Comparison of ENCODE assay signal across 24 mouse cellular contexts in genomic region chr6:49131855-49132254, GRCm38 (mm10). TPM values are rescaled to one million over a fixed set of nuclear protein-coding genes. Genes with fewer than 3 reads are reported as not detected.
DNase-seq lines count a peak whose midpoint lies in the region; ATAC-seq and TF ChIP-seq lines count a peak whose summit lies in the region.
"Had no signal": no experiment of that assay in that cellular context is flagged by ENCODE, and none has a peak within 500 bp of the region (broad histone marks: within the 10 kb centered on the region; RNA-seq: fewer than 3 reads in every experiment).

No protein-coding gene starts in this region.

- DNase-seq in heart, adult 11 months: peak; percentile 65
- DNase-seq in heart, postnatal 36 days: no peak
- peak; percentile 87 for DNase-seq in midbrain, embryonic 11.5 days (ENCODE audit: low spot score, missing footprints)
- DNase-seq in midbrain, embryonic 10.5 days (ENCODE audit: low spot score): no peak
- no peak for DNase-seq in ES-E14 (ENCODE audit: low read depth, low spot score)
- DNase-seq: adrenal gland, adult 2 months; adrenal gland, postnatal 10 days; adrenal gland, postnatal 25 days; B cell, adult 2 months; cerebellum, adult 11 months; cerebellum, adult 18-20 months; cerebellum, adult 8-10 months; cerebellum, adult 9-11 months; cerebellum, postnatal 14 days; cerebellum, postnatal 36 days had no signal

- no peak overlapping the region for H3K9ac ChIP-seq in midbrain, embryonic 11.5 days (ENCODE audit: low read length)
- H3K9ac ChIP-seq in ES-E14 (ENCODE audit: insufficient read depth, low read depth, low read length, poor library complexity, severe bottlenecking): no peak overlapping the region
- H3K9ac ChIP-seq: embryonic facial prominence, embryonic 13.5 days; embryonic facial prominence, embryonic 15.5 days; forebrain, embryonic 12.5 days had no signal

- no peaks in the 10 kb centered on the region for H3K36me3 ChIP-seq in midbrain, embryonic 11.5 days (ENCODE audit: control insufficient read depth, insufficient read depth, low read length)
- peaks cover 48% of the 10 kb centered on the region for H3K36me3 ChIP-seq in midbrain, embryonic 10.5 days
- H3K36me3 ChIP-seq in ES-E14 (ENCODE audit: control insufficient read depth, insufficient read depth, low read length, poor library complexity, severe bottlenecking): no peaks in the 10 kb centered on the region
- H3K36me3 ChIP-seq: embryonic facial prominence, embryonic 15.5 days had no signal

- no peak; the same call in 1 of the 2 replicates for ATAC-seq in midbrain, embryonic 11.5 days (ENCODE audit: low FRiP score)
- ATAC-seq: CD4-positive, CD25-positive, alpha-beta regulatory T cell, adult 4 months; forebrain, embryonic 14.5 days; forebrain, embryonic 16.5 days had no signal

- intact Hi-C loops in heart, postnatal 36 days (cut with DNase I): no loop called here

- no peak overlapping the region for H3K4me2 ChIP-seq in midbrain, embryonic 11.5 days
- H3K4me2 ChIP-seq: embryonic facial prominence, embryonic 13.5 days; embryonic facial prominence, embryonic 15.5 days; forebrain, embryonic 12.5 days had no signal

- peaks cover 10% of the 10 kb centered on the region for H3K4me1 ChIP-seq in midbrain, embryonic 11.5 days (ENCODE audit: control insufficient read depth, insufficient read depth, low read length)
- peaks cover 20% of the 10 kb centered on the region for H3K4me1 ChIP-seq in midbrain, embryonic 10.5 days
- H3K4me1 ChIP-seq in ES-E14 (ENCODE audit: control insufficient read depth in 2 of 2, insufficient read depth in 2 of 2, low read length in 2 of 2, poor library complexity in 1 of 2): peaks cover 4 to 7% of the 10 kb centered on the region in 2 experiments; a peak in 2 of 4 replicates
- H3K4me1 ChIP-seq: embryonic facial prominence, embryonic 15.5 days had no signal

- 47% methylated on average over 9 of the region's 9 CpGs for WGBS in midbrain, embryonic 11.5 days
- 68% methylated on average over 9 of the region's 9 CpGs for WGBS in midbrain, embryonic 10.5 days

- no peak overlapping the region for H3K4me3 ChIP-seq in midbrain, embryonic 11.5 days (ENCODE audit: low read depth, low read length)
- H3K4me3 ChIP-seq in midbrain, embryonic 10.5 days: no peak overlapping the region
- no peak overlapping the region for H3K4me3 ChIP-seq in ES-E14 (ENCODE audit: insufficient read depth in 1 of 2, low read depth in 1 of 2, low read length in 2 of 2, poor library complexity in 1 of 2, severe bottlenecking in 1 of 2)
- H3K4me3 ChIP-seq: embryonic facial prominence, embryonic 13.5 days; embryonic facial prominence, embryonic 15.5 days; erythroblast, embryonic 14.5 days; forebrain, embryonic 10.5 days; forebrain, embryonic 12.5 days had no signal

- no peak overlapping the region for H3K27ac ChIP-seq in midbrain, embryonic 11.5 days (ENCODE audit: low read depth, low read length)
- H3K27ac ChIP-seq in midbrain, embryonic 10.5 days (replicated peaks): no peak overlapping the region
- 0 out of 2 replicates have a peak overlapping the region, but pooled peaks have one; percentile 28 for H3K27ac ChIP-seq in ES-E14 (ENCODE audit: insufficient read depth, low read depth, low read length, poor library complexity, severe bottlenecking)
- H3K27ac ChIP-seq: embryonic facial prominence, embryonic 13.5 days; embryonic facial prominence, embryonic 15.5 days; forebrain, embryonic 10.5 days; forebrain, embryonic 12.5 days had no signal

- in situ Hi-C loops in ES-E14 (cut with MboI; ENCODE audit: low sequenced_read_pairs in 2 of 2, unreplicated experiment in 2 of 2): no loop called here

- no peaks in the 10 kb centered on the region for H3K27me3 ChIP-seq in midbrain, embryonic 11.5 days (ENCODE audit: control insufficient read depth, insufficient read depth, low read length)
- no peaks in the 10 kb centered on the region for H3K27me3 ChIP-seq in midbrain, embryonic 10.5 days (ENCODE audit: low read depth, poor library complexity, severe bottlenecking)
- H3K27me3 ChIP-seq: CH12.LX; embryonic facial prominence, embryonic 13.5 days; embryonic facial prominence, embryonic 15.5 days; forebrain, embryonic 12.5 days had no signal

- no peaks in the 10 kb centered on the region for H3K9me3 ChIP-seq in midbrain, embryonic 11.5 days (ENCODE audit: control insufficient read depth, low read length)
- H3K9me3 ChIP-seq in midbrain, embryonic 10.5 days (replicated peaks): no peaks in the 10 kb centered on the region
- H3K9me3 ChIP-seq in ES-E14 (ENCODE audit: control insufficient read depth, insufficient read depth, low read depth, low read length): no peaks in the 10 kb centered on the region
- H3K9me3 ChIP-seq: embryonic facial prominence, embryonic 13.5 days; embryonic facial prominence, embryonic 15.5 days; forebrain, embryonic 10.5 days; forebrain, embryonic 12.5 days had no signal

TF ChIP-seq in ES-E14, 5 proteins besides CTCF, POLR2A, EP300 and RAD21:
- TF ChIP-seq MAFK (IDR thresholded peaks at IDR 0.05; ENCODE audit: insufficient read depth, low read depth, low read length) (no peak), ZC3H11A (IDR thresholded peaks at IDR 0.05; ENCODE audit: borderline replicate concordance, low read depth, low read length) (no peak), ZNF384 (IDR thresholded peaks at IDR 0.05; ENCODE audit: low read depth, low read length) (no peak), CHD2 (IDR thresholded peaks at IDR 0.05; ENCODE audit: low read depth, low read length) (no peak), HCFC1 (IDR thresholded peaks at IDR 0.05; ENCODE audit: borderline replicate concordance, insufficient read depth, low read length) (no peak)

RNA-seq across cellular contexts. Expression of gene Malsu1, which starts 58.3 kb away (rescaled TPM):
- 10 to 100 TPM; 40.9 to 42.7 TPM for total RNA-seq in heart, postnatal 36 days (2021)
- 59.3 and 63.0 TPM in 2 replicates for polyA plus RNA-seq in midbrain, embryonic 11.5 days (2014; fragmentation: Nextera tagmentation; extraction: Ambion mirVana)
- polyA plus RNA-seq in midbrain, embryonic 10.5 days (2016; fragmentation: Nextera tagmentation; extraction: Ambion mirVana): 65.0 and 71.1 TPM in 2 replicates
- 27.3 and 28.8 TPM in 2 replicates for total RNA-seq in ES-E14 (2012; rRNA removed)

Comparison
In these comparisons a context has a peak if more than half of its experiments do, and no peak if none do; other contexts are left out.
1. DNase-seq: peak in heart, adult 11 months (single experiment) and midbrain, embryonic 11.5 days (single experiment); none in heart, postnatal 36 days (0 of 2), midbrain, embryonic 10.5 days (single experiment) and ES-E14 (single experiment).